ENCODE assay signal across 9 mouse cellular contexts in genomic region chr5:131643176-131644174, GRCm38 (mm10).
DNase-seq lines count a peak whose midpoint lies in the region; ATAC-seq lines count a peak whose summit lies in the region.
"Had no signal": no experiment of that assay in that cellular context is flagged by ENCODE, and none has a peak within 500 bp of the region (broad histone marks: within the 10 kb centered on the region; RNA-seq: fewer than 3 reads in every experiment).

No protein-coding gene starts in this region.

- no peak overlapping the region for H3K9ac ChIP-seq in forebrain, embryonic 12.5 days
- no peak overlapping the region for H3K9ac ChIP-seq in hindbrain, embryonic 13.5 days

- H3K4me1 ChIP-seq in forebrain, embryonic 12.5 days: peaks cover 71% of the 10 kb centered on the region
- H3K4me1 ChIP-seq in hindbrain, embryonic 13.5 days (replicated peaks): peaks cover 72% of the 10 kb centered on the region

- H3K36me3 ChIP-seq in forebrain, embryonic 12.5 days (replicated peaks): no peaks in the 10 kb centered on the region
- H3K36me3 ChIP-seq in hindbrain, embryonic 13.5 days: no peaks in the 10 kb centered on the region

- H3K4me3 ChIP-seq in forebrain, embryonic 12.5 days (replicated peaks): no peak overlapping the region
- H3K4me3 ChIP-seq in hindbrain, embryonic 13.5 days: no peak overlapping the region

- peaks cover 49% of the 10 kb centered on the region for H3K27me3 ChIP-seq in forebrain, embryonic 12.5 days
- H3K27me3 ChIP-seq in hindbrain, embryonic 13.5 days: no peaks in the 10 kb centered on the region
- H3K27me3 ChIP-seq: Patski had no signal

- DNase-seq in cerebellum, adult 9-10 months: peak; percentile 46
- DNase-seq in layer of hippocampus, postnatal 14 days (ENCODE audit: low spot score in 2 of 2): peak; percentile 48 to 77
- peak; percentile 62 for DNase-seq in neural tube, embryonic 10.5 days (ENCODE audit: extremely low spot score, low spot score)
- DNase-seq in urinary bladder, postnatal 36 days (ENCODE audit: low spot score in 2 of 2): no peak
- no peak for DNase-seq in ovary, postnatal 36 days (ENCODE audit: low spot score)
- no peak for DNase-seq in ovary, postnatal 10 days (ENCODE audit: low spot score)

- no peaks in the 10 kb centered on the region for H3K9me3 ChIP-seq in forebrain, embryonic 12.5 days
- no peaks in the 10 kb centered on the region for H3K9me3 ChIP-seq in hindbrain, embryonic 13.5 days

- peak; percentile 72; the same call in 1 of the 2 replicates for ATAC-seq in forebrain, embryonic 12.5 days (ENCODE audit: low FRiP score)
- peak; percentile 78 for ATAC-seq in hindbrain, embryonic 13.5 days (ENCODE audit: low FRiP score)
- ATAC-seq: Patski had no signal

- 15% methylated on average over 23 of the region's 23 CpGs for WGBS in forebrain, embryonic 12.5 days
- 17% methylated on average over 23 of the region's 23 CpGs for WGBS in hindbrain, embryonic 13.5 days

- H3K27ac ChIP-seq in forebrain, embryonic 12.5 days: peak overlapping the region; percentile 89
- H3K27ac ChIP-seq in hindbrain, embryonic 13.5 days: peak overlapping the region; percentile 79

- peak overlapping the region; percentile 34 for H3K4me2 ChIP-seq in forebrain, embryonic 12.5 days
- H3K4me2 ChIP-seq in hindbrain, embryonic 13.5 days: 0 out of 2 replicates have a peak overlapping the region, but pooled peaks have one; percentile 11

Comparison
In these comparisons a context has a peak if more than half of its experiments do, and no peak if none do; other contexts are left out.
1. DNase-seq: peak in cerebellum, adult 9-10 months (single experiment), layer of hippocampus, postnatal 14 days (2 of 2) and neural tube, embryonic 10.5 days (single experiment); none in urinary bladder, postnatal 36 days (0 of 2), ovary, postnatal 36 days (single experiment) and ovary, postnatal 10 days (single experiment).